Mouse (Mus musculus) embryo, embryonic 10.5 days (tissue): Measurements from ENCODE around the gene Gm20388.
"Not testable (repeated sequence)": the region's sequence is repeated elsewhere in the genome, so short reads cannot be mapped to it uniquely, and the experiment has no call there.

Experiments used
- DNase-seq: peaks from one replicate; pipeline ENCODE4 v3.0.0-alpha.2; 2015; ENCODE audit warnings: low spot score

Gm20388 gene

DNA sequence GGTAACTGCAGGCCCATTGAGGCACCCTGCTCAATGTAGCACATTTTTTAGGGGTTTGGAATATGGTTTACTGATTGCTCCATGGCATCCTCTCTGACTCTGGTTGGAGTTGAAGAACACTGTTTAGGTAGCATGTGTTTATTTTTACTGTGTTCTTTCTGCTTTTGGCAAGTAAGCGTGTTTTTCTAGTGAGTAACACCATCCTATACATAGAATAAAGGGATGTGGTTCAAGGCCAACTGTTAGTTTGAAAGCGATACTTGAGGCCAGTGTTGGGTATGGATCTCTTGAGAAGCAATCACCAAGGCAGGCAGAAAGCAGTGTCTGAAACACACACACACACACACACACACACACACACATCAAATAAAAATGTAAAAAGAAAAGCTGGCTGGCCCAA, 3277.4 kb downstream of the Gm20388 start:
- no peak for DNase-seq

DNA sequence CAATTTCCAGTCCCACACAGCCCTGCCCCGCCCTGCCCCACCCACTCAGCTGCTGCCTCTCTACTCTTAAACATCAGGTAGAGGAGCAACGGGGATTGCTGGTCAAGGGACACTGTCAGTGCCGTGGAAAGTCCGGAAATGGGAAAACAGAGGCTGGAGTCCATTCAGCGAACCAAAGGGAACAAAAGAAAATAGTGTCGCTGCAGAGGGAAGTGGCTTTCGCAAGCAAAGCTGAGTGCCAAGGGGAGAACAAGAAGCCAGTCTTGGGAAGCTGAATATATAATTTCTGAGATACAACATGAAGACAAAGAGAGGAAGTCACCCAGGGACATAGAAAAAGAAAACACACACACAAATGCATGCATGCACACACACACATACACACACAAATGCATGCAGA, 3278.2 kb downstream of the Gm20388 start:
- no peak for DNase-seq

DNA sequence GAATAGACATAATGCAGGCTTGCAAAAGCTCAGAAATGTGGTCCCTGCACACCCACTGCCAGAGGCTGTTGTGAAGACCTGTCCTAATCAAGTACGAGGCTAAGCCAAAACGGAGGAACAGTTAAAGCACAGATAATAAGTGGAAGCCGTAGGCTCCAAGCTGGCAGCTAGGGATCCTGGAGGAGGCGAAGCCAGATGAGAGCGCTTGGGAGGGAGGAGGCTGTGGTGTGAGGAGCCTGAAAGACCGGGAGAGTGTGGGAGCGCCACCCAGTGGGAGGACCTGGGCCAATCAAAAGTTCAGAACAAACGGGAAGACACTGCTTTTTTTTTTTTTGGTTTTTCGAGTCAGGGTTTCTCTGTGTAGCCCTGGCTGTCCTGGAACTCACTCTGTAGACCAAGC, 3280.0 kb downstream of the Gm20388 start:
- peak; percentile 92 for DNase-seq

- no peak for DNase-seq
Observed at GRCm38 (mm10) chr8:123191908-123192307, 3281.3 kb downstream of the Gm20388 start.

DNA sequence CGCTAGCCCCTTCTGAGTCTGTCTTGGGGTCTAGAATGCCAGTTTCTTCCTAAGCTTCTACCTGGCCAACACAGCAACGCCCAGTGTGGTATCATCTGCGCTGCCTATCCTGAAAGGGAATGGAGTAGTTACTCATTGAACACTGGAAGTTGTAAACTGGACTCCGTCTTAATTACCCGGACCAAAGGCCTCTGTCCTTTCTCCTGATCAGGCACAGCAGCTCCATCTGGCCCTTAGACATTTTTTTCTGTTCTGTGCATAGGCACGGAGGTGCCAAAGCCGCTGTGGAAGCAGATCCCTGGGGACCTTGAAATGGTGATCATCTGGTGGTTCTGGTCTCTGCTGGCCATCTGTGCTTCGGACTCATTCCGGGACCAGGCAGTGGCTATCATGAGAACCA, 3283.1 kb downstream of the Gm20388 start:
- DNase-seq, result no peak

- not testable (repeated sequence) for DNase-seq
Observed at GRCm38 (mm10) chr8:123197016-123197415, 3286.4 kb downstream of the Gm20388 start.

- no peak for DNase-seq
Observed at GRCm38 (mm10) chr8:123199864-123200263, 3289.2 kb downstream of the Gm20388 start.

- DNase-seq, result peak; percentile 94
Observed at GRCm38 (mm10) chr8:123202288-123202687, 3291.6 kb downstream of the Gm20388 start.

DNA sequence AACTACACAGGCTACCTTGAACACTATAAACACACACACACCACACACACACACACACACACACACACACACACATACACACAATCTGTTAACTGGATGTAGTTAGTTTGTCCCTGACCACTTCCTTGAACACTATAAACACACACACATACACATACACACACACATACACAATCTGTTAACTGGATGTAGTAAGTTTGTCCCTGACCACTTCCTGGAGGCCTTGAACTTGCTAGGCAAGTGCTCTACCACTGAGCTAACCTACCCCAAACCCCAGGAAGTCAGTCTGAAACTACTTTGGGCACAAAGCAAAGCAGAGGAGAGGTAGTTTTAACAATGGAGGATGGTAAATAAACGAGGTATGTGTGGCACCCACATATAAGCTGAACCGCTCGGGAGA, 3292.9 kb downstream of the Gm20388 start:
- no peak for DNase-seq

DNA sequence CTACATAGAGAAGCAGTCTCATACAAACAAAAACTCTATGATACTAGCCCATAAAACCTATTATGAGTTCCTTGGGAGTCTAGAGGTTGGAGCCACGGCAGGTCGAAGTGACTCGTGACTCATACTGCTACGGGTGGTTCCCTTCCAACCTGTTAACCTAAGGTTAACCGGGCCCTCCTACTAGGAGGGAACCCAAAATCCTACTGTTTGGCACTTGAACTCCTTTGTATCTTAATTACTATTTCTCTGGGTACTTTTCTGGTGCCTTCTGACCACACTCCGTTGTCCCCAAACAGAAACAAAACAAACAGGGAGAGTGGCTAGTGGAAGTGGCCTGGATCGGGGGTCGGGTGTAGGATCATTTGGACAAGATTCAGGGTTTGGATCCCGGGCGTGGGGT, 3301.2 kb downstream of the Gm20388 start:
- DNase-seq, result no peak

- DNase-seq, result peak; percentile 97
Observed at GRCm38 (mm10) chr8:123212321-123213117, 3301.9 kb downstream of the Gm20388 start, which contains the start of the genes Chmp1a and Spata33. TSS of gene Chmp1a (minus strand) at chr8:123212763. TSS of gene Spata33 (plus strand) at chr8:123212832.

- no peak for DNase-seq
Observed at GRCm38 (mm10) chr8:123213118-123213772, 3302.6 kb downstream of the Gm20388 start.

GRCm38 (mm10) chr8:123215430-123215829, 3304.8 kb downstream of the Gm20388 start:
- DNase-seq, result no peak

GRCm38 (mm10) chr8:123220917-123221316, 3310.3 kb downstream of the Gm20388 start:
- no peak for DNase-seq

- peak; percentile 96 for DNase-seq
Observed at GRCm38 (mm10) chr8:123224278-123225266, 3313.9 kb downstream of the Gm20388 start, which contains the start of gene Cdk10. TSS of gene Cdk10 (plus strand) at chr8:123224842.

- DNase-seq, result no peak
Observed at GRCm38 (mm10) chr8:123228416-123228815, 3317.8 kb downstream of the Gm20388 start.

- not testable (repeated sequence) for DNase-seq
Observed at GRCm38 (mm10) chr8:123230326-123230725, 3319.7 kb downstream of the Gm20388 start.

DNA sequence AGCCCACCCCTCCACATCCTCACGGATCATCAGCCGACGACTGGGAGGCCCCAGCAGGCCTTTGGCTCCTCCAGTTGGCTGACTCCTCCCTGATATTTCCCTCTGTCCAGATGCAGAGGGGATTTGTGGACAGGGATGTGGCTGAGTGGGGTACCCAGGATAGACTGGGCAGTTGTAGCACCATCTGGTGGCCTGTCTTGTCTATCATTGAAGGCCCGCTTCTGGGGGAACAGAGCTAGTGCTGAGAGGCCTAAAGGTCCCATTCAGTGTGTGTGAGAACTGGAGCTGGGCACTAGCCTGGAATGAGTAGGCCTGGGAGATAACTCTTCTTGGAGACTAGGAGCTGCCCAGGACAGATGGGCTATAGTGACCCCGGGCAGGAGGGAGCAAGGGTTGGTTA, 3321.1 kb downstream of the Gm20388 start:
- DNase-seq, result no peak

GRCm38 (mm10) chr8:123232553-123232952, 3321.9 kb downstream of the Gm20388 start:
- no peak for DNase-seq

DNA sequence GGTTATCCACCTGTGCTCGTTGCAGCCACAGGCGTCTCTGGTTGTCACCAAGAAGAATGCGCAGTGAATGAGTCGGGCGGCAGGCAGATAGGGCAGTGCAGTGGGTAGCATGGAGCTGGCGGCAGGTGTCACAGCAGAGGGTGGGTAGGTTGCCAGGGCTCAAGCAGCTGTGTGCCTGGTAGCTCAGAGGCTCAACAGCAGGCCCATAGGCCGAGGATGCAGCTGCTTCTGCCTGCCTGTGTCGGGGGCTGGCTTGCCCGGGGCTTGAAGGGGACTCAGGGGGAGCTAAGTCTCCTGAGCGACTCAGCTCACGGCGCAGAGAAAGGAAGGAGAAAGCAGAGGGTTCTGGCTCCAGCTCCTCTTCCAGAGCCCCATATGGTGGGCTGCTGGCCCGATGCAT, 3322.7 kb downstream of the Gm20388 start:
- no peak for DNase-seq

- no peak for DNase-seq
Observed at GRCm38 (mm10) chr8:123233760-123234159, 3323.1 kb downstream of the Gm20388 start.

- DNase-seq, result no peak
Observed at GRCm38 (mm10) chr8:123234918-123235519, 3324.4 kb downstream of the Gm20388 start.
